Mouse (Mus musculus) forebrain, embryonic 10.5 days (tissue): Measurements from ENCODE around the gene Tepsin. TPM values are rescaled to one million over a fixed set of nuclear protein-coding genes. Genes with fewer than 3 reads are reported as not detected.
A peak's percentile ranks its signal among the peaks of the same experiment; 100 is the strongest.

Source experiments
- DNase-seq: peaks from one replicate; pipeline ENCODE4 v3.0.0-alpha.2; 2017; ENCODE audit warnings: low spot score; ENCODE audit errors: extremely low spot score
- H3K27ac ChIP-seq: fragments of 300-500 bp; sonication (generic); 2 replicates; pipeline ENCODE4 v1.5.1; 2016; ENCODE audit warnings: mild to moderate bottlenecking
- H3K27me3 ChIP-seq: fragments of 300-500 bp; sonication (generic); 2 replicates; pipeline ENCODE4 v1.6.1; 2016; ENCODE audit warnings: mild to moderate bottlenecking; ENCODE audit not compliant: poor library complexity, severe bottlenecking
- H3K36me3 ChIP-seq: fragments of 300-500 bp; sonication (generic); replicated peaks from 2 replicates; pipeline ENCODE4 v1.6.1; 2016; ENCODE audit warnings: mild to moderate bottlenecking, moderate library complexity
- H3K4me1 ChIP-seq: fragments of 300-500 bp; sonication (generic); 2 replicates; pipeline ENCODE4 v1.6.1; 2016
- H3K4me3 ChIP-seq: fragments of 300-500 bp; sonication (generic); 2 replicates; pipeline ENCODE4 v1.5.1; 2016; ENCODE audit warnings: mild to moderate bottlenecking, moderate library complexity
- H3K9me3 ChIP-seq: fragments of 300-500 bp; sonication (generic); 2 replicates; pipeline ENCODE4 v1.6.1; 2016; ENCODE audit warnings: mild to moderate bottlenecking, moderate library complexity
- WGBS: fragments of 180-500 bp; shearing (Covaris S2); methylation state at CpG from one replicate; pipeline ENCODE4 v1.1.7; 2016; 5-methylcytosine and 5-hydroxymethylcytosine counted together
- polyA plus RNA-seq: library from polyadenylated mRNA; unstranded; fragments of >200 nt; fragmentation: Nextera tagmentation; extraction: Ambion mirVana; gene quantifications from 2 replicates; pipeline ENCODE4 v1.2.1, GENCODE M21; 2016

Gene Tepsin
- polyA plus RNA-seq, 1 experiment from 2014 or later: 17.7 TPM

DNA sequence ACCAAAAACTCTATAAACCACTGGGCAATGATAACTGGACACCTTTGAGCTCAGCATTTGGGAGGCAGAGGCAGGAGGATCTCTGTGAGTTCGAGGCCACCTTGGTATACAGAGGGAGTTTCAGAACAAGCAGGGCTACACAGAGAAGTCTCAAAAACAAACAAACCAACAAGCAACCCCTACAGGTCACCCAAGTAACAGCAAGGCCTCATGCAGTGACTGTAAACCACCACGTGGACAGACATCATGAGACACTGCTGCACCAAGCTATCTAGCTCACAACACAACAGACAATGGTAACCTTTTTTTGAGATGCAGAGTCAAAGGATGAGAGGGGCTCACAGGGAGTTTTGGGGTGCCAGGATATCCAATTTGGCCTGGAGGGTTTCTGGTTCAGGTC, 28.3 kb upstream of the Tepsin start:
- Histone ChIP-seq H3K27ac (no peak overlapping the region), H3K4me1 (no peaks in the 10 kb centered on the region), H3K36me3 (peaks cover 88% of the 10 kb centered on the region), H3K9me3 (no peaks in the 10 kb centered on the region), H3K27me3 (no peaks in the 10 kb centered on the region), H3K4me3 (no peak overlapping the region)
- 84% methylated on average over 2 of the region's 2 CpGs for WGBS
- DNase-seq: no peak

DNA sequence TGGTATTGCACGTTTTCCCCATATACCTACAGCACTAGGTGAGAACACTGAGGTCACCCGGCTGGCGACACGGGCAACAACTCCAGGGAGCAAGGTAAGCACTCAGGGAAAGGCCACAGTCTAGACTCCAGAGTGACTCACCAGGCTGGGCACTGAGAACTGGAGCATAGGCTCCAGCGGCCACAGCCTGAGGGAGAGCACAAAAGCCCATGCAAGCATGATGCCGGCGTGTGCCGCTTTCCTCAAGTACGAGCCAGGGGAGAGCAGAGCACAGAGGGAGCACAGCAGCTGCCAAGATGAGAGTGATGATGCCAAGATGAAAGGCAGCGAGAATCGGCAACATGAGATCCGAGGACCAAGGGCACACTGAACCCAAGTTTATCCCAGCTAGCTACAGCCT, 23.6 kb upstream of the Tepsin start:
- Histone ChIP-seq H3K9me3 (no peaks in the 10 kb centered on the region), H3K4me3 (no peak overlapping the region), H3K4me1 (no peaks in the 10 kb centered on the region), H3K36me3 (peaks cover 73% of the 10 kb centered on the region), H3K27ac (no peak overlapping the region), H3K27me3 (no peaks in the 10 kb centered on the region)
- no peak for DNase-seq
- 91% methylated on average over 12 of the region's 12 CpGs for WGBS

GRCm38 (mm10) chr11:120120642-120121420, 22.3 kb upstream of the Tepsin start:
- Histone ChIP-seq H3K27me3 (no peaks in the 10 kb centered on the region), H3K4me1 (no peaks in the 10 kb centered on the region), H3K4me3 (no peak overlapping the region), H3K27ac (0 out of 2 replicates have a peak overlapping the region, but pooled peaks have one; percentile 7), H3K36me3 (peaks cover 74% of the 10 kb centered on the region), H3K9me3 (no peaks in the 10 kb centered on the region)
- peak; percentile 40 for DNase-seq
- WGBS: 83% methylated on average over 17 of the region's 17 CpGs

DNA sequence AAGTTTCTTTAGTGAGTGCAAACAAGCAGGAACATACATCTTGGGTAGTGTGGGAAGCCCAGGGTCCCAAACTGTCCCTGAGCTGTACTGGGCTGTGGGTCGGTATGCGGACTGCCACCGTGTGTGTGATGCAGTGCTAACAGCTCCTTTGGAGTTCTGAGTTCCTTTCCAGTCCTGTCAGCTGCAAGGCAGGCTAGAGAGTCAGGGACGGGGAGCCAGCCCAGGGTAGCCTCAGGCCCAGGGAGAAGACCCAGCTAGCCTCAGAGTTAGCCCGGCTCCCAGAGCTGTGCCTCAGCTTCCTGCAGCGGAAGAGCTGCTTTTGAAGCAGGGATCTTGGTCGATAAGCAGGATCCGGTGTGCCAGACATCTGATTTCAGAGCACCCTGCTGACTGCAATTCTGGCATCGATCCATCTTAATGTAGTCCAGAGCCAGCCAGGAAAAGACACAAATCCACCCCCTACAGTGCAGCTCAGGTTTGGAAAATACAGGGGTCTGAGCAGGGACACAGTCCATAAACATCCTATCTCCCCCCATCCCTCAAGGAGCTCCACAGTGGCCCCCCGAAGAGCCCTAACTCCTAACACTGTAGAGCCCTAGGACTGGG, 21.5 kb upstream of the Tepsin start:
- no peak for DNase-seq
- H3K27me3 ChIP-seq: no peaks in the 10 kb centered on the region
- no peaks in the 10 kb centered on the region for H3K9me3 ChIP-seq
- no peaks in the 10 kb centered on the region for H3K4me1 ChIP-seq
- H3K27ac ChIP-seq: no peak overlapping the region
- H3K36me3 ChIP-seq: peaks cover 77% of the 10 kb centered on the region
- H3K4me3 ChIP-seq: no peak overlapping the region
- 87% methylated on average over 10 of the region's 10 CpGs for WGBS

DNA sequence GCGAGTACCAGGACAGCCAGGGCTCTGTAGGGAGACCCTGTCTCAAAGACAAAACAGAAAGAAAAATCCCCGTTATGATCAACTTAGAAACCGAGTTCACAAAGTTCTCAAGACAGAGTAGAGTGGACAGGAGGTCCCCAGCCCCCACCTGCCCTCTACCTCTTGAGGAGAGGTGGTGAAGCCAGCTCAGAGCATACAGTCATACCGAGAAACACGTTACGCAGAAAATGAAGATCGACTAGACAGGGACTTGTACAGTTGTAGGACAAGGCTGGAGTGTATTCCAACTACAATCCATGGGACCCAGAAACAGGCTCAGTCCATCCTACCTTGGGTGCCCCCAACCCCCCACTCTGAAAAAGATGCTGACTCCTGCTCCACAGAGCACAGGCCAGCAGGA, 20.6 kb upstream of the Tepsin start:
- no peaks in the 10 kb centered on the region for H3K9me3 ChIP-seq
- H3K4me3 ChIP-seq: no peak overlapping the region
- no peak overlapping the region for H3K27ac ChIP-seq
- H3K27me3 ChIP-seq: no peaks in the 10 kb centered on the region
- H3K36me3 ChIP-seq: peaks cover 78% of the 10 kb centered on the region
- DNase-seq: no peak
- H3K4me1 ChIP-seq: peaks cover 6% of the 10 kb centered on the region; the same call in 1 of the 2 replicates
- WGBS: 97% methylated on average over 7 of the region's 7 CpGs

DNA sequence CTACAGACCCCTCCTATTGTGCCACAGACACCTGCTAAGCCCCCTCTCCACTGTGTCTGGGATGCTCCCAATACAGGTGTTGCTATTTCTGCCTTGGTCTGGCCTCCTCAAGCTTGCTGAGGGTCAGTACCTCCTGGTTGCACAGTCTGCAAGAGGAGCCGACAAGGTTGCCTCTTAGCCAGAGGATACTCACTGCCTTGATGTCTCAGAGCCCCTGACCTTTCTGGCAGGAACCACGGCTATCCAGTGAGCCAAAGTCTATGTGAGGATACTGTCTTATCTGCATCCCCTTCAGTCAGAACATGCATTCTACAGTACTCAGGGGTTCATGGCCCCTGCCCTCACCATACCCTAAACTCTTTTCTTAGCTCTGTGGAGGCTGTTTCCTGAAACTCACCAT, 19.1 kb upstream of the Tepsin start:
- Histone ChIP-seq H3K4me1 (peaks cover 6% of the 10 kb centered on the region; the same call in 1 of the 2 replicates), H3K27me3 (no peaks in the 10 kb centered on the region), H3K36me3 (peaks cover 79% of the 10 kb centered on the region), H3K9me3 (no peaks in the 10 kb centered on the region), H3K27ac (no peak overlapping the region), H3K4me3 (no peak overlapping the region)
- no peak for DNase-seq
- WGBS: 89% methylated on average over 2 of the region's 2 CpGs

- H3K36me3 ChIP-seq: peaks cover 71% of the 10 kb centered on the region
- no peak overlapping the region for H3K27ac ChIP-seq
- DNase-seq: no peak
- H3K27me3 ChIP-seq: no peaks in the 10 kb centered on the region
- H3K4me1 ChIP-seq: peaks cover 13% of the 10 kb centered on the region; the same call in 1 of the 2 replicates
- H3K9me3 ChIP-seq: no peaks in the 10 kb centered on the region
- H3K4me3 ChIP-seq: no peak overlapping the region
- 88% methylated on average over 21 of the region's 21 CpGs for WGBS
Observed at GRCm38 (mm10) chr11:120114488-120115215, 16.1 kb upstream of the Tepsin start.

GRCm38 (mm10) chr11:120112136-120112535, 13.6 kb upstream of the Tepsin start:
- peaks cover 13% of the 10 kb centered on the region; the same call in 1 of the 2 replicates for H3K4me1 ChIP-seq
- no peak overlapping the region for H3K4me3 ChIP-seq
- no peak overlapping the region for H3K27ac ChIP-seq
- H3K9me3 ChIP-seq: no peaks in the 10 kb centered on the region
- WGBS: 94% methylated on average over 4 of the region's 4 CpGs
- H3K27me3 ChIP-seq: no peaks in the 10 kb centered on the region
- no peak for DNase-seq
- H3K36me3 ChIP-seq: peaks cover 77% of the 10 kb centered on the region

DNA sequence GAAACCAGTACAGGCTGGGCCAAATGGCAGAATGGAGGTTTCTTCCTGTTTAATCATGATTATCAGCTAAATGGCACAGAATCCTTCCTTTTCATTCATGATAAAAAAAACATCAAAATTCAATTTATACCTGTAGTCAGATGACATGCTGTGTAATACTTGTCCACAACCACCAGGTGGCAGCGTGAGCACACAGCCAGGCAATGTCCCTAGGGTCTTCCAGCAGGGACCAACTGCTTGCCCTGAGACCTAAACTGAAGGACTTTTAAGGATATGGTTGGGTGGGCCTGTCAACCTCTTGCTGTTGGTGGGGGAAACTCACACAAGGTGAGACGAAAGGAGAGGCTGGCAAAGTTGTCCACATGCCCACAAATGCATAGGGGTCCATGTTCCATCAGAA, 12.5 kb upstream of the Tepsin start:
- DNase-seq: peak; percentile 76
- Histone ChIP-seq H3K9me3 (no peaks in the 10 kb centered on the region), H3K4me1 (peaks cover 13% of the 10 kb centered on the region; the same call in 1 of the 2 replicates), H3K27ac (no peak overlapping the region), H3K4me3 (no peak overlapping the region), H3K36me3 (peaks cover 74% of the 10 kb centered on the region), H3K27me3 (no peaks in the 10 kb centered on the region)
- WGBS: 4% methylated on average over 2 of the region's 2 CpGs

- Histone ChIP-seq H3K4me1 (peaks cover 13% of the 10 kb centered on the region; the same call in 1 of the 2 replicates), H3K27ac (no peak overlapping the region), H3K36me3 (peaks cover 74% of the 10 kb centered on the region), H3K4me3 (no peak overlapping the region), H3K9me3 (no peaks in the 10 kb centered on the region), H3K27me3 (no peaks in the 10 kb centered on the region)
- DNase-seq: no peak
- 74% methylated on average over 7 of the region's 7 CpGs for WGBS
Observed at GRCm38 (mm10) chr11:120110554-120110953, 12.0 kb upstream of the Tepsin start.

GRCm38 (mm10) chr11:120109558-120110210, 11.2 kb upstream of the Tepsin start:
- H3K27ac ChIP-seq: no peak overlapping the region
- H3K27me3 ChIP-seq: no peaks in the 10 kb centered on the region
- no peak overlapping the region for H3K4me3 ChIP-seq
- peaks cover 74% of the 10 kb centered on the region for H3K36me3 ChIP-seq
- WGBS: 80% methylated on average over 14 of the region's 14 CpGs
- H3K4me1 ChIP-seq: peaks cover 12% of the 10 kb centered on the region; the same call in 1 of the 2 replicates
- H3K9me3 ChIP-seq: no peaks in the 10 kb centered on the region
- no peak for DNase-seq

GRCm38 (mm10) chr11:120107796-120108195, 9.3 kb upstream of the Tepsin start:
- DNase-seq: no peak
- H3K4me1 ChIP-seq: 0 out of 2 replicates have a peak, but pooled peaks cover 7% of the 10 kb centered on the region
- H3K27me3 ChIP-seq: no peaks in the 10 kb centered on the region
- no peak overlapping the region for H3K4me3 ChIP-seq
- 85% methylated on average over 9 of the region's 9 CpGs for WGBS
- H3K27ac ChIP-seq: no peak overlapping the region
- H3K36me3 ChIP-seq: peaks cover 66% of the 10 kb centered on the region
- no peaks in the 10 kb centered on the region for H3K9me3 ChIP-seq
